Mouse (Mus musculus): Measurements from ENCODE around the gene E130114P18Rik.

The E130114P18Rik gene

DNA sequence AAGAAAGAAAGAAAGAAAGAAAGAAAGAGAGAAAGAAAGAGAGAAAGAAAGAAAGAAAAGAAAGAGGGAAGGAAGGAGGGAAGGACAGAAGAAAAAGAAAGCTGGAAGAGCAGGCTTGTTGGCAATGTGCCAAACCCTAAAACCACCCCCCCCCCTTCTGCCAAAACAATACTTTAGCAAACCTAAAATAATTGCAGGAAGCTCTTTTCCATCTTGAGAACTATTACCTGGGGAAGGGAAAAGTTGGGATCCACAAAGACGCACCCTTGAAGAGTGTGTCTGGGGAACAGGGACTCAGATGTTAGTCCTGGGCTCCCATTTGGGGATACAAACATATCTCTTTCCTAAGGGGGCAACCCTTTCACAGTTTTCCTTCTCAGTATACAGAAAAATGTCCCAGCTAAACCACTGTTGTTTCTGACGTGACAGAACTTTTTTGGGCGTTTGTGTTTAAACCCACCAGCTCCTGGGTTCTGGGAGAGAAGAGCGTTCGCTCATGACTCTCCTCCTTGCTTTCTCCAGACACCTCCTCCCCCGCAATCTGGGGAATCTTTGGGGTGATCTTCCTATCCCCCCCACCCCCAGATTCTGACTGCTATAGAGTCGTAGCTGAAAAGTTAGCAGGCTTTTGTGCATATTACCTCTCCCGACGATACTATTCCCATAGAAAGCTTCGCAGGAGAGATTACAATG is 1.3 kb downstream of the E130114P18Rik start:
- no peak for DNase-seq (ENCODE audit: low spot score)

DNA sequence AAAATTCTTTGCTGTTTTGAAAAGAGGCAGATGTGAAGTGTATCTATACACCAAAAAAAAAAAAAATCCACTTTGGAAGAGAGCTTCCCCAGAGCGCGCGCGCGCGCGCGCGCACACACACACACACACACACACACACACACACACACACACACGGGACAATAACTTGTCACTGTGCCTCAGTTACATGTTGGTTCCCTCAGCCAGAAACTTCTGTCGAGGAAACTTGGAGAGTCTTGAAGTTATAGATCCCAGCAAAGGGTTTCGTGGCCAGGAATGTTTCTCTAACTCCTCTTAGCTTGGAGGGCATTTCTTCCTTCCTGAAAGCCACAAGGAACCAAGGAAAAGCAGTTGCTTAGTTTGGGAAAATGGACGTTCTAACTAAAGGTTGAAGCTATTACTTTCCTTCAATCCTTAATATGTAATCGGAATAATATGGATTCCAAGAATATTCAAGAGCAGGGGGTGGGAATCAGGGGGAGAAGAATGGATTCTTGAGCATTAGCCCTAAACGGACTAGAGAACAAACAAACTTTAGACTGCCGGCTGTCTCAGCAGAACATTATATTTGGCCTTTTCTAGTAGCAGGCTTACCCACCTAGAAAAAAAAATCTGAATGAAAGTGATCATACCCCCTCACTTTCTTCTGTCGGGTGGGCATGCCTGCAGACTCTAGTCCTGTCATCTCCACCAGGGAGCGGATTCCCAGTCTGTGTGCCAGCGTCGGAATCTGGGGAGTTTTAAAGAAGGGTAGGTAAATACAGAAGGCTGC is 2.2 kb downstream of the E130114P18Rik start:
- no peak for DNase-seq (ENCODE audit: low spot score)

DNA sequence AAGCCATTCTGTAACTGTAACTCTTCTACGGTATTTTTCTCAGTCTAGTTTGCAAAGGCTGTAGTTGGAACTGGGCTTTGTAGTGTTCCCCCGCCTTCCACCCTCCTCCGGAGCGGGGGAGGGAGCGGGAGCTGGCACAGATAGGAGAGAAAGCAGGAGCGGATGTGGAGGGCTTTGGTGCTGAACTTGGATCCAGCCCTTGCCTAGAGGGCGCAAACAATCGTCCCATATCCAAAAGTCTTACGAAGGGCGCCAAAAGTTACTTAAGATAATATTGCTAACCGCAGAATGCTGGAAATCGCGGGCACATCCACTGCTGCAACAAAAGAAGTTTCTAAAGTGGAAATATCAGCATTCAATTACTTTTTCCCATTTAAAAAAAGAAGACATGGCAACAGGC is 2.8 kb downstream of the E130114P18Rik start:
- DNase-seq (ENCODE audit: low spot score) = peak; percentile 20

DNA sequence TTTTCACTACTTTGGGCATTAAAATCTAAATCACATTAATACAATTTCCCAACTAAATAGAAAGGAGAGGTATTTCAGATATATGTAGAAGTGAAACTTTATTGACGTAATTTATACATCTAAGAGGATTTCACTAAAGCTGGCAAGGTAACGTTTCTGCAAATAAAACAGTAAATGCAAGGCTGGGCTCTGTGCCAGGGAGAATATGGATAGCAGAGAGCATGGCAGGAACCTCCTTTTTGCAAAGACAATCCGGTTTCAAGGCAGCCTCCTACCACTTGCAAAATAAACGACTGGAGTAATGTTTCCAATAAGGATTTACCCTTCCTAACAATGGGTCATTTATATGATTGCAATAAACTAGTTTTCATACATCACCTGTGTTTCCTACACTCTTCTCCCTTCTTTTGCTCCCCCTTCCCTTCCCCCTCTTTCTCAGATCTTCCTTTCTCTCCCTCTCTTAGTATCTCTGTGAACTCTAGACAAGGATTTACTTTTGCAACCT is 3.4 kb downstream of the E130114P18Rik start:
- peak; percentile 16 for DNase-seq (ENCODE audit: low spot score)

DNA sequence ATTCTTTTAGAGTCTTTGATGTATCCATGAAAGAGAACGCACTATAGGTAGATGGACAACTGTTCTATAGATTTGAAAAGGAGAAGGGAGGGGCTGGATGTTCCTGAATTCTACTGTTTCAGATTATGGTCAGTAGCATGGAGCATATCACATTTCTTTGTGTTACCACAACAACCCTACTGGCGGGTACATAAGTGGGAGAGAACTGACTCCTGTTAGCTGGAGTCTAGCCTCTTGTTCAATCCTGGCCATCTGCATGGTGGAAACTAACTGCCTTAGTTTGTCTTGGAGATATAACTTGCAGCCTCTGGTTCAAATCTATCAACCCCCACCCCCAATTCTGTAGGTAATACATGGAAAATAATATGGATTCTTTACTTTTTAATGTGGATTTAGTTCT is 4.1 kb downstream of the E130114P18Rik start:
- DNase-seq (ENCODE audit: low spot score) = no peak

DNA sequence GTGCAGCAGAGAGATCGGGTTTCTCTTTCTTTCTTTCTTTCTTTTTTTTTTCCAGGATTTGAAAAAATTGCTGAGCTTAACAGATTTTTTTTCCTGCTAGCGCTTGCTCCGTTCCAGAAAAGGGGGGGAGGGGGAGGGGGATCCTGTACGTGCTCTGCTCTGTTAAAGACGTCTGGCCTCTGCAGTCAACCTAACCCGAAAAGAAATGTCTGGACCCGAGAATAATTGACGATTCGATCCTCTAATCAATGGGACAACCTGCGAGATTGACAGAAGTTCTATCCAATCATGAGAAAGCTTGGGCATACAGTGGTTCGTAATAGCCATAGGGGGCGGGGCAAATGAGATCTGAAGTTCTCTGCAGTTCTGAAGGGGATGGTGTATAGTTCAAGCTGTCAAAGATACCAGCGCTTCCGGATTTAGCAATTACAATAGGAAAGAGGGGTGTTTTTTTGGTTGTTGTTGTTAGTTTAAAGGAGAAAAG is 4.7 kb downstream of the E130114P18Rik start:
- peak; percentile 96 for DNase-seq (ENCODE audit: low spot score)

DNA sequence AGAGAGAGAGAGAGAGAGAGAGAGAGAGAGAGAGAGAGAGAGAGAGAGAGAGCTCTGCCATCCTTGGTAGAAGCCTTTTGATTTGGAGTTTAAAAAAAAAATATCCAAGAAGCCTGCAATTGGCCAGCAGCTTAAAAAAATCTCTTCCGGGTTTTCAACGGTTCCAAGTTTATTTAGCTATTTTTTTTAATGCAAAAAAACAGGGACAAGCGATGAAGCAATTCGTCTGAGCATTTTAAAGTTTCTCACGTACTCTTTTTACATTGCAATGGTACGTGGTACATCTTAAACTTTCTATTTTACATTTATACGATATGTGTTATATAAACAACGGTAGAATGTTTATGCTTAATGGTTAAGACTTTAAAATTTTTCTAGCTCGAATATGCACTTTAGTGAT is 5.2 kb downstream of the E130114P18Rik start, which contains the start of gene Nfia:
Nfia (plus strand) TSS at position 94 of the 400 bp plus-strand sequence.
- peak; percentile 72 for DNase-seq (ENCODE audit: low spot score)

DNA sequence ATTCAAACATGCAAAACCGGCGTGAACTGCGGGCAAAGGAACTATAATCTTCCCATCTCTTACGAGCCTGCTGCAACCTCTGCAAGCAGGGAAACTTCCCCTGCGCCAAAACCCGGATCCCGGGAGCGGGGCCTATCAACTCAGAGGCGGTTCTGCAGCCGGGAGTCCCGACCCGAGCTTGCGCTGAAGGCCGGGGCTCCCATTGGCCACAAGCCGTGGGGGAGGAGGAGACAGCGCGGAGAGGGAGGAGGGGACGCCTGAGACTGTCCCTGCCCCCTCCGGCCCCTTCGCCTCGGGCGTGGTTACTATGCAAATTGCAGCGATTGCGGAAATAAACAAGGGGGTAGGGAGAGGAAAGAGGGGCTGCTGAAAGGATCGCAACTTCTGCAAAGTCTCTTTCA is 5.8 kb downstream of the E130114P18Rik start:
- DNase-seq (ENCODE audit: low spot score) = peak; percentile 92

DNA sequence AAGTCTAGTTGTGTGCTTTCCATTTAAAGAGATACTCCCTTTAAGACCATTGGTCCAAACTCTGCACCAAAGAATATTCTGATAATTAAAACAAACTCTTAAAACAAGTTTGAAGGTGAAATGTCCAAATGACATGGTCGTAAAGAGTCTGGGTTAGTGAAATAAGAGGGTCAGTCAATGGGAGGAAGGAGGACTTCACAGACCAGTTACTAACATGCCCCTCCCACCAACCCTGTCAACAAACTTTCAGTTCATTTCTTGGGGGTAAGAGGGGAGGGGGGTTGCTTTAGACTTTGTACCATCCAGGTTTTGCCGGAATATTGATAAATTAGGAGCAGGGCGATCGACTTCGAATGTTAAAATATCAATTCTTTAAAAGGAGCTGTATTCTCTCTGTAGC is 6.5 kb downstream of the E130114P18Rik start:
- DNase-seq (ENCODE audit: low spot score) = no peak

DNA sequence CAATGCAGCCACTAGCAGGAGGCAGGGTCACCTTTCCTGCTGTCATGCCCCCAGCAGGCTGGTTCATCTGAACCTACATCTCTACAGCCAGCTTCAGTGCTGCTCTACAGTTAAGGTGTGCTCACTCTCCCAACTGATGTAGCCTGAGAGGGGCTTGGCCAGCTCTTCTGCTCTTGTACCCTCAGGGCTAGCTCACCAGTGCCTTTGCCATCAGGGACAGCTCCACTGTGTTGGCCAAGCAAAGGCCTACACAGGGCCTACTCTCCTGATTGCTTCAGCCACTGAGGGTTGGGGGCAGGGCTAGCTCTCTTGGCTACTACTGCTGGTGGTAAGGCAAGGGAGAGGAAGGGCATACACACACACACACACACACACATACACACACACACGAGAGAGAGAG is 8.0 kb downstream of the E130114P18Rik start:
- no peak for DNase-seq (ENCODE audit: low spot score)

DNA sequence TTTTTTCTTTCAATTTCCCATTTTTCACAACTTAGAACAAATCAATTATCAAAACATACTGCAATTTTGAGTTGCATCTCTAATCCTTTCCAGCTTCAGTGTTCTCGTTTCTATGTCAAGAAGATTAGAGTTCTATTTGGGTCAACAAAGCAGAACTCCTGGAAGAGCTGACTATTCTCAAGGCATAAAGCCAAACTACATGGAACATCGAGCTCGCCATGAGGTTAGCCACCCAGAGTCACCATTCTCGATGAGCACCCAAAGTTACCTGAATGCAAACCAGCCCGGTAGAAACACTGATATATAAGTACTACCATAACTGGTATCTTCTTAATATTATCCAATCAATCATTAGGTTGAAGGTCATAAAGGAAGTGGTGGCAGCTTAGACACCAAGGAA is 10.4 kb downstream of the E130114P18Rik start:
- no peak for DNase-seq (ENCODE audit: low spot score)

DNA sequence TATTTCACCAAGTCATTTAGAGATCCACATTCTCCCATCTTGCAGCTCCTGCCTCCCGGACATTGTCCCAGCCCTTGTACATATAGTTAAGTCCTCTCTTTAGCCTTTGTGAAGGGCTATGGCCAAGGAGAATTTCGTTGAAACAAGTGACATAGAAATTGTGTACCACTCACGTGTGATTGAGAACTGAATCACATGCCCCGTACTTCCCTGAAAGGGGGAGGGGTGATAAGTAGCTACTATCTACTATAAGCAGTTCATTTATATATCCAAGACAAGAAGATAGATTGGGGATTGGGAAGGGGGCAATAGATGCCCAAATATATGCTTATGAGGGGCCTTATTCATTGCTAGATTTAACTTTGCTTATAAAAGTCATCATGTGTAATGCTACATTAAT is 10.9 kb downstream of the E130114P18Rik start:
- DNase-seq (ENCODE audit: low spot score) = no peak

DNA sequence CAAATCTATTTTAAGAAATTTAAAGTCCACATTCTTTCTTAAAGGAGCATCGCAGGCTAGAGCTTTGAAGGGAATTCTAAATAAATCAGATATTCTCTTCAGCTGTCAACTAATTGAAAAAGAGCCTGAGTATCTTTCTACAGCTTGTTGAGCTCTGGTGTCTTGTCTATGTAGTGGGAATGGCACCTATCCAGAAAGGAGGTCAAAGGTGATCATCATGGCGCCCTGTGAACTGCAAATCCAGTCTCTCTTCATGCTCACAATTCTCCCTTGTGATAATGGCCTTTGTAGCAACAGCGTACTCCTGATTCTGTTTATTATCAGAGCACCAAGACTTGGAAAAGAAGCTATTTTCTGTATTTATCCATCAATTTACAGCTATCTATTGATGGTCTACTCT is 11.8 kb downstream of the E130114P18Rik start:
- no peak for DNase-seq (ENCODE audit: low spot score)

DNA sequence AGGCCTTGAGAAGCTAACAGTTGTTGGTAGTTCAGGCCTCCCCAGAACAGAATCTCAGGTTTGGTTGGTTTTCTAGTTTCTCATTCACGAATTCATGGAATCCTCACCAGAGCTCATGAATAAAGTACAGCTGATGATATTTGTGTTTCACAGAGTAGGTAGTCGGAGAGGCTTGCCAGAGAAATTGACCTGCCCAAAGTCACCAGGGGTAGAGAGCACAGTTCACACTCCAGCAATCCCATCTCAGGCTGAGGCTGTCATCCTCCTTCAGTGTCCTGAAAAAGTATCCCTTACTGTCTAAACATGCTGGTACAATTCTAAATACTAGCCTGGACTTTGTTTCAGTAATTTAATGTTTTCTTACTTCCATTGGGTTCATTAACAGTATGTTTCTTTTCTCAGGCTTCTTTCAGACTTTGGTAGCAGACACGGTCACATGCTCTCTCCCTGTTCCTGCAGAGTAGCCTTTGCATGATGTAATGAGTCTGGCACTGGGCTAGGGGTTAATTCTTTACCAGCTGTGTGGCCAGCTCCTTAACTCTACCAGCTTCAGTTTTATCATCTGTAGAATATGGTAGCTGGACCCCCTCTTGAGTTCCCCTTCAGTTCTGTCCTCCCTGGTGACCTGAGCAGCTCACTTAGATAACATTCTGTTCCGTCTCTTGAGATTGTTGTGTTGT is 12.4 kb downstream of the E130114P18Rik start:
- DNase-seq (ENCODE audit: low spot score) = no peak

DNA sequence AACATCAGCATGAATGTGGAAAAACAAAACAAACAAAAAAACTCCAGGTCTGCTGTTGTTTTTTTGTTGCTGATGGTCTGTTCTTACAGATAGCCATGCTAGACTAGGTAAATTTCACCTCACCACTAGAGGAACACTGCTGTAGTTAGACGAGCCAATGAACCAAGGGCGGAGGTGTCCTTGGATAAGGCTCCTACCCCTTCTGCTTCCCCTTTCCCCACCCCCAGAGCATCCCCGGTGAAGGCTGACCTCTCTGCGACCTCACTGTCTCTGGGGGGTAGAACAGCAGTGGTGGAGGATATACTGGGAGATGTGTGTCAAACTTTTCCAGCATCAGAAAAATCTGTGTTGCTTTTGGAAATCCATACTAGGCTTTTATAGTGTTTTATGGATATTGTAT is 13.3 kb downstream of the E130114P18Rik start:
- DNase-seq (ENCODE audit: low spot score) = no peak

DNA sequence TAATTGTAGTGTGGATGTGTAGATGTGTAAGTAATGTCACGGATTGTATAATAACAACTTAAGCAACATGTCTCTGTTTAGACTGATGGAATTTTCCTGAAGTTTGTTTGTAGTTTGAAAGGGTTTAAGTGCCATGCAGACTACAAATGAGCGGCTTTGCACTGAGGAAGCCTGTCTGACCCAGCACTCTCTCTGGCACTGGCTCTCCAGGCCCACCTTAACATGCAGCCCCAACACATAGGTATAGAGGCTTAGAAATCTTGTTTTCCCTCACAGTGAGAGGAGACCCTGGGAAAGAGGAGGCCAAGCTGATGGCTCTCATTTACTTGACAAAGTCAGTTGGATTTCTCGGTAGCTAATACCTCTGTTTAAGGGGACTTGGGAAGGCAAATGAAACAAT is 19.2 kb downstream of the E130114P18Rik start:
- no peak for DNase-seq (ENCODE audit: low spot score)

DNA sequence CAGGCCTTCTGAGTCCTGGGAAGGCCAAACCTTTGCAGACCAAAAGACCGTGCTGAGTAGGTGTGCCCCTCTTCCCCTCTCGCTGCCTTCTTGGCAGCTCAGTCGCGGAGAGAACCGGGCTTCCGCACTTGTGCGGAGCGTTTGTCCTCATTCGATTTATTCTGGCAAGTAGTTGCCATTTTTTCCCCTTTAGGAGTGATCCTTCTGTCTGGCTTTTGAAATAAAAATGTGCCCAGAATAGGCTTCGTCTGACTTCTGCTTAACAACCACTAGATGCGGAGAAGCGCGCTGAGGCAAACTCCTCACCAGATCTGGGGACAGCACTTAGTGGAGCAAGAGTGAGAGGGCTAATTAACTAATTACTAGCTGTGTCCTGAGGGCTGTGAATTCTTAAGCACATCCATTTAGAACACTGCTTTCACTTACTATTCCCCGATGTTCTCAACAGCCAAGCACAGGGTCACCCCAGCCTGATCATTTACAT is 19.9 kb downstream of the E130114P18Rik start:
- peak; percentile 44 for DNase-seq (ENCODE audit: low spot score)

DNA sequence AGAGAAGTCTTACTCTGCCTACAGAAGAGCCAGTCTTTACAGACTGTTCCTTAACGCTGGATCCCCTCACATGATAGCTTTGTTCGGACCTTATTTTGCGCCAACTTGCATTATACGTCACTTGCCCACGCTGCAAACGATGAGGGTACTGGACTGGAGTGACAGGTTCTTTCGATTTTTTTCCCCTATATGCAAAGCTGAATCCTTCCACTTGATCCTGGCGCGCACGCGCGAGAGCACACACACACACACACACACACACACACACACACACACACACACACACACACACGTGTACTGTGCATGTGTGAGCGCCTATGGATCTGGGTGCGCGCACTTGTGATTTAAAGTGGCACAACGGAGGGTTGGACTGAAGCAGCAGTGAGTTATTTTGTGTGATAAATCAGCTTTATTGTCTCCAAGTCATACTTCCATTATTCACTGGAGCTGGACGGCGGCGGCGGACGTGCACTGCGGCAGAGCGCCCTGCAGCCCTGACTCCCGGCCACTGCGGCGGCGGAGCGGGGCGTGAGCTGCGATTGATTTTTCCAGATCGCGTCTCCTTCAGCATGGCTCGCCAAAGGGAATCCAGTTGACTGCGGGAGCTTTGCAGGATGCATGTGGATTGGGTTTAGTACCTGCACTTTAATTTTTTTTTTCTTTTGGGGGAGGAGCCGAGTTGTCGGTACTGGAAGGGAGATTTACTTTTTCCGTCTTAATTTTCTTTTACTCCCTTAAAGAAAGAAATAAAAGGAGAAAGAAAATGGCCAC is 20.5 kb downstream of the E130114P18Rik start:
- DNase-seq (ENCODE audit: low spot score) = peak; percentile 68

DNA sequence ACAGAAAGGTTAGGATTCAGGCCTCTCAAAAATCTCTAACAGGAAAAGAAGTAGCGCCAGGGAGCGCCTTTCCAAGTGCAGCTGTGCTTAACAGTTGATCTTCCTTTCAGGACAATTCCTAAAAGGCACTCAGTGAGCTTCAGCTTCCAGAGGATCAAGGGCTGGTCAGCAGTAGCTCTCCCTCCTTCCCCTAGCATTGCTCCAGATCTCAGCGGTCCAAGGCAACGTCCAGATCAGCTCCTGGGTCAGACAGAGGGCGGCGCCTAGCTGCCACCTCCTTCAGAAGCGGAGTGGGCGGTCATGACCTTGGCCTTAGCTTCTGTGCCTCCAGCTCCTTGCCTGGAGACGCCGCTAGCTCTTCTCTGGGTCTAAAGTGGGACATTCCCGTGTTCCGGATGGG is 23.6 kb downstream of the E130114P18Rik start:
- DNase-seq (ENCODE audit: low spot score) = no peak

DNA sequence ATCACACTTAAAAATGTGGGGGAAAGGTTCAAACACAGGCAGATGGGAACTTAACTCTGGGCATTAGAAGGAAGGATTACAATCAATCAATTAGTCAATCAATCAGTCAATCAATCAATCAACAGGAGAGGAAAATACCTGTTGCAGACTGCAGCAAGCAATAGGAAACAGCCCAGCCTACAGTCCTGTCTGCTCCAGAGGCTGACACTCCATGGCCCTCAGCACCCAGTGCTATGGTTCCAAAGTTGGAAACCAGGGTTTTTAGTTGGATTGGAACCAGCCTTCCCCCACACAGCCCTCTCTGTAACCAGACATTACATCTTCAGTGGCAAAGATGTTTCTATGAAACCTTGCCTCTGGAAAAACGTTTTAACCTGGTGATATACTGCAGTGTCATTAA is 24.4 kb downstream of the E130114P18Rik start:
- DNase-seq (ENCODE audit: low spot score) = no peak

DNA sequence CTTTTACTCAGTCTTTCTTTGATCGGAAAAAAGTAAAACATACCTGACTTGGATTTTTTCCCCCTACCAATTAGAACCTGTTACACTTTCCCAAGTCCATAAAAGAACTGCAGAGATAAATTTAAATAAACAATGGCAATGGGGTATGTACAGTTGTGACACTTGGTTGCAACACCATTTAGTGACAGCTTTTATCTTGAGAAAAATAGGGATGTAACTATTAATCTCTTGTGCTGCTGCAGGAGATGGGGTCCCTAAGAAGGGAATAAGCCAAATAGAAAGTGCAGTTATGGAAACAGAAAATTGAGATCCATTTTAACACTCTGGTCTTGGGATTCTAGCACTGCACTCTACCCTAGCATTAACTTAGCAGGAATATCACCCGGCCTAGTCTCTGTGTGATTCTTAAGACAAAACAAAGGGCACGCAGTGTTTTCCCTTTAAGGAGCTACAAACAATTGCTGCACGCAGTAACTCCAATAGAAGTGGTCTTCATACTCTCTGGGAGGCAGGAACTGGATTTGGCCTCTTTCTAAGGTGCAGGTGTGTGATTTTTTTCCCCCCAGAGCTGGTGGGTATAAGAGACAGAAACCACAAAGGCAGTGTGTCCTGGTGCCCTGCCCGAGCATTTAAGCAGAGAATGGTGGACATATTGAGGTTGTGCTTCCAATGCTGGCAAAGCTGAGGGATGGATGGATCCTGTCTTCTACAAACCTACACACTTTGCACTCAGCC is 25.4 kb downstream of the E130114P18Rik start:
- no peak for DNase-seq (ENCODE audit: low spot score)
